Mouse (Mus musculus) embryonic stem cell, embryonic (primary cell): ENCODE measurements around the gene Zfp839.

Experiments
- CTCF ChIA-PET, 4 experiments: fragments of 300-600 bp in 2 of 4; fragments of 350-600 bp in 2 of 4; sonication (Branson Sonifier 250); formaldehyde crosslinking; loops; one replicate each; lab custom pipeline; 2022; ENCODE audit warnings: inconsistent platforms in 2 of 4; lab: Charles Lee
- POLR2A ChIA-PET, 4 experiments: fragments of 300-600 bp in 2 of 4; fragments of 350-600 bp in 2 of 4; sonication (Branson Sonifier 250); formaldehyde crosslinking; loops; one replicate each; lab custom pipeline; 2022; ENCODE audit warnings: antibody characterized with exemption in 4 of 4, inconsistent platforms in 1 of 4; lab: Charles Lee

Zfp839 gene

GRCm38 (mm10) chr12:110851414-110851813 lies 1.4 kb downstream of the Zfp839 start:
- ChIA-PET POLR2A (interaction anchor here (0.8 to 6.4 kb wide), 30 partner anchors 9 to 434 kb away, joined by 3 to 41 read pairs (median 4); partner anchors contain the start of genes Hsp90aa1 (in 1 of the 4) and Wdr20 (in 1 of the 4)), CTCF (interaction anchor here in 3 of 4 experiments (0.6 to 2.0 kb wide), 6 partner anchors 11 to 177 kb away, joined by 3 to 7 read pairs (median 3); no protein-coding TSS in a partner anchor)

GRCm38 (mm10) chr12:110851923-110852322 lies 1.9 kb downstream of the Zfp839 start:
- CTCF ChIA-PET = interaction anchor here in 2 of 4 experiments (0.7 to 2.0 kb wide), 3 partner anchors 11 to 178 kb away, joined by 3 to 4 read pairs (median 3); no protein-coding TSS in a partner anchor
- POLR2A ChIA-PET = interaction anchor here in 2 of 4 experiments (0.9 to 6.4 kb wide), 16 partner anchors 9 to 250 kb away, joined by 3 to 41 read pairs (median 5); partner anchors contain the start of genes Hsp90aa1 (in 1 of the 2) and Wdr20 (in 1 of the 2)

- POLR2A ChIA-PET = interaction anchor here in 3 of 4 experiments (0.6 to 6.4 kb wide), 30 partner anchors 9 to 1035 kb away, joined by 3 to 41 read pairs (median 4); no protein-coding TSS in a partner anchor
- CTCF ChIA-PET = interaction anchor here in 3 of 4 experiments (0.6 to 1.1 kb wide), 4 partner anchors 15 to 209 kb away, joined by 3 read pairs; no protein-coding TSS in a partner anchor
Measured at GRCm38 (mm10) chr12:110854786-110855737, 5.0 kb downstream of the Zfp839 start.

- CTCF ChIA-PET = interaction anchor here in 2 of 4 experiments (0.6 to 1.0 kb wide), 4 partner anchors 18 to 653 kb away, joined by 3 to 7 read pairs (median 4); no protein-coding TSS in a partner anchor
Measured at GRCm38 (mm10) chr12:110857196-110857595, 7.1 kb downstream of the Zfp839 start.

GRCm38 (mm10) chr12:110858681-110859080 lies 8.6 kb downstream of the Zfp839 start:
- ChIA-PET POLR2A (interaction anchor here (0.7 to 6.2 kb wide), 18 partner anchors 7 to 250 kb away, joined by 3 to 50 read pairs (median 4); partner anchors contain the start of genes Zfp839 (in 2 of the 4), Hsp90aa1 (in 1 of the 4) and Wdr20 (in 1 of the 4)), CTCF (interaction anchor here in 1 of 4 experiments (0.5 kb wide), 1 partner anchor 257 kb away, joined by 6 read pairs; no protein-coding TSS in a partner anchor)

More at GRCm38 (mm10) chr12:110857196-110857595, 7.1 kb downstream of the Zfp839 start:
- POLR2A ChIA-PET = interaction anchor here in 3 of 4 experiments (0.6 to 1.4 kb wide), 9 partner anchors 9 to 158 kb away, joined by 3 to 6 read pairs (median 4); no protein-coding TSS in a partner anchor

- POLR2A ChIA-PET = interaction anchor here (0.6 to 6.2 kb wide), 22 partner anchors 9 to 359 kb away, joined by 3 to 50 read pairs (median 5); partner anchors contain the start of gene Zfp839 (in 3 of the 4)
Measured at GRCm38 (mm10) chr12:110860293-110860692, 10.2 kb downstream of the Zfp839 start.

GRCm38 (mm10) chr12:110861256-110861655 lies 11.2 kb downstream of the Zfp839 start:
- ChIA-PET CTCF (interaction anchor here in 2 of 4 experiments (0.7 to 2.0 kb wide), 3 partner anchors 10 to 263 kb away, joined by 3 to 7 read pairs (median 7); no protein-coding TSS in a partner anchor), POLR2A (interaction anchor here (0.6 to 6.2 kb wide), 15 partner anchors 8 to 253 kb away, joined by 3 to 50 read pairs (median 4); partner anchors contain the start of gene Zfp839 (in 3 of the 4))

More at GRCm38 (mm10) chr12:110860293-110860692, 10.2 kb downstream of the Zfp839 start:
- CTCF ChIA-PET = interaction anchor here in 2 of 4 experiments (0.6 to 2.0 kb wide), 3 partner anchors 22 to 231 kb away, joined by 3 to 7 read pairs (median 3); no protein-coding TSS in a partner anchor

- POLR2A ChIA-PET = interaction anchor here in 2 of 4 experiments (0.6 to 6.2 kb wide), 5 partner anchors 8 to 20 kb away, joined by 3 to 48 read pairs (median 4); no protein-coding TSS in a partner anchor
Measured at GRCm38 (mm10) chr12:110864008-110864407, 14.0 kb downstream of the Zfp839 start.

GRCm38 (mm10) chr12:110865571-110865970 lies 15.5 kb downstream of the Zfp839 start:
- POLR2A ChIA-PET = interaction anchor here in 3 of 4 experiments (0.6 to 4.0 kb wide), 14 partner anchors 8 to 672 kb away, joined by 3 to 20 read pairs (median 4); partner anchors contain the start of genes Eif5 (in 1 of the 3) and Zfp839 (in 1 of the 3)
- CTCF ChIA-PET = interaction anchor here in 2 of 4 experiments (0.6 to 1.3 kb wide), 2 partner anchors 16 to 17 kb away, joined by 3 read pairs; no protein-coding TSS in a partner anchor

More at GRCm38 (mm10) chr12:110864008-110864407, 14.0 kb downstream of the Zfp839 start:
- CTCF ChIA-PET = interaction anchor here in 1 of 4 experiments (0.5 kb wide), 1 partner anchor 60 kb away, joined by 4 read pairs; no protein-coding TSS in a partner anchor

- CTCF ChIA-PET = interaction anchor here in 2 of 4 experiments (0.6 to 1.3 kb wide), 2 partner anchors 16 kb away, joined by 3 read pairs; no protein-coding TSS in a partner anchor
- POLR2A ChIA-PET = interaction anchor here in 3 of 4 experiments (0.6 to 4.0 kb wide), 13 partner anchors 8 to 672 kb away, joined by 3 to 20 read pairs (median 4); partner anchors contain the start of genes Eif5 (in 1 of the 3) and Zfp839 (in 1 of the 3)
Measured at GRCm38 (mm10) chr12:110865989-110866388, 15.9 kb downstream of the Zfp839 start.

GRCm38 (mm10) chr12:110870107-110870506 lies 20.1 kb downstream of the Zfp839 start:
- ChIA-PET CTCF (interaction anchor here in 2 of 4 experiments (0.5 to 1.3 kb wide), 4 partner anchors 12 to 122 kb away, joined by 3 to 7 read pairs (median 4); no protein-coding TSS in a partner anchor), POLR2A (interaction anchor here in 3 of 4 experiments (0.6 to 6.3 kb wide), 6 partner anchors 9 to 25 kb away, joined by 3 to 55 read pairs (median 6); no protein-coding TSS in a partner anchor)

- ChIA-PET CTCF (interaction anchor here in 1 of 4 experiments (0.7 kb wide), 1 partner anchor 29 kb away, joined by 3 read pairs; no protein-coding TSS in a partner anchor), POLR2A (interaction anchor here in 2 of 4 experiments (0.9 to 6.3 kb wide), 5 partner anchors 10 to 12 kb away, joined by 4 to 55 read pairs (median 7); no protein-coding TSS in a partner anchor)
Measured at GRCm38 (mm10) chr12:110871247-110871646, 21.2 kb downstream of the Zfp839 start.

- ChIA-PET POLR2A (interaction anchor here in 2 of 4 experiments (0.9 to 2.5 kb wide), 3 partner anchors 14 to 23 kb away, joined by 3 to 9 read pairs (median 3); no protein-coding TSS in a partner anchor), CTCF (no interaction called here)
Measured at GRCm38 (mm10) chr12:110875351-110875750, 25.3 kb downstream of the Zfp839 start.

GRCm38 (mm10) chr12:110882291-110882690 lies 32.2 kb downstream of the Zfp839 start:
- POLR2A ChIA-PET = interaction anchor here (0.6 to 5.2 kb wide), 86 partner anchors 8 to 932 kb away, joined by 3 to 70 read pairs (median 5); partner anchors contain the start of genes Ankrd9 (in 2 of the 4), Hsp90aa1 (in 2 of the 4), Rcor1 (in 2 of the 4) and Wdr20 (in 2 of the 4)
- CTCF ChIA-PET = interaction anchor here (0.6 to 3.1 kb wide), 18 partner anchors 9 to 846 kb away, joined by 3 to 16 read pairs (median 3); no protein-coding TSS in a partner anchor

GRCm38 (mm10) chr12:110885251-110885650 lies 35.2 kb downstream of the Zfp839 start:
- CTCF ChIA-PET = interaction anchor here in 1 of 4 experiments (0.6 kb wide), 1 partner anchor 11 kb away, joined by 4 read pairs; no protein-coding TSS in a partner anchor
- POLR2A ChIA-PET = interaction anchor here in 3 of 4 experiments (0.7 to 5.2 kb wide), 26 partner anchors 9 to 653 kb away, joined by 3 to 70 read pairs (median 8); partner anchors contain the start of genes Eif5 (in 1 of the 3), Hsp90aa1 (in 1 of the 3), Rcor1 (in 1 of the 3) and Zfp839 (in 1 of the 3)

- ChIA-PET POLR2A (interaction anchor here in 3 of 4 experiments (0.7 to 2.4 kb wide), 17 partner anchors 7 to 347 kb away, joined by 3 to 7 read pairs (median 4); partner anchors contain the start of genes Rcor1 (in 1 of the 3) and Wdr20 (in 1 of the 3)), CTCF (interaction anchor here in 2 of 4 experiments (1.0 to 1.4 kb wide), 3 partner anchors 26 to 104 kb away, joined by 3 to 4 read pairs (median 3); no protein-coding TSS in a partner anchor)
Measured at GRCm38 (mm10) chr12:110888106-110888505, 38.1 kb downstream of the Zfp839 start.
